ENCODE assay signal across 25 mouse cellular contexts in the genomic region with DNA sequence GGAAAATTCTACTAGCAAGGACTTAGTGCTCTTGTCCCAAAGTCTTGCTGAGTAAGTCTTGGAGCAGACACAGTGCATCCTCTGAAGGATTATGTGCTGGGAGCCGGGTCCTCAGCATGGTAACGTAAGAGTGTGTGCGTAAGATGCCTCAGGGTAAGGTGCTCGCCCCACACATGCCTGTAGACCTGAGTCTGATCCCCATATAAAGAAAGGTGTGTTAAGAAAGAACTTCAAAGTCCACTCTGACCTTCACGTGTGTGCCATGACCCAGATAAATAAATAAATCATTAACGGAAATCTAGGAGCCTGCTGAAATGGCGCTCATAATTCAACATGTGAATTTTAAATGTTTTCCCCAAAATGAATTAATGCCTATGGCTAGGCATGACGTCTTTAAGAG. TPM values are rescaled to one million over a fixed set of nuclear protein-coding genes. Genes with fewer than 3 reads are reported as not detected.
A peak's percentile ranks its signal among the peaks of the same experiment; 100 is the strongest.
DNase-seq lines count a peak whose midpoint lies in the region; ATAC-seq and TF ChIP-seq lines count a peak whose summit lies in the region.
"Had no signal": no experiment of that assay in that cellular context is flagged by ENCODE, and none has a peak within 500 bp of the region (broad histone marks: within the 10 kb centered on the region; RNA-seq: fewer than 3 reads in every experiment).

No protein-coding gene starts in this region.

- TF ChIP-seq POLR2A in liver, adult 2 months (IDR thresholded peaks at IDR 0.05; ENCODE audit: extremely low read depth, insufficient read depth, low read length), result no peak
- TF ChIP-seq POLR2A in small intestine, adult 2 months (IDR thresholded peaks at IDR 0.05; ENCODE audit: low read depth, low read length), result no peak

- H3K9me3 ChIP-seq in embryonic facial prominence, embryonic 13.5 days, result no peaks in the 10 kb centered on the region
- H3K9me3 ChIP-seq in embryonic facial prominence, embryonic 10.5 days, result no peaks in the 10 kb centered on the region
- H3K9me3 ChIP-seq in liver, embryonic 11.5 days (ENCODE audit: control insufficient read depth, low read length), result no peaks in the 10 kb centered on the region
- H3K9me3 ChIP-seq in intestine, embryonic 14.5 days (ENCODE audit: control insufficient read depth, low read length), result no peaks in the 10 kb centered on the region
- H3K9me3 ChIP-seq: embryonic facial prominence, embryonic 12.5 days; forebrain, embryonic 13.5 days; heart, embryonic 12.5 days; hindbrain, embryonic 10.5 days; liver, embryonic 15.5 days had no signal

- no peaks in the 10 kb centered on the region; the same call in 1 of the 2 replicates for H3K79me2 ChIP-seq in liver, adult 2 months (ENCODE audit: control insufficient read depth, insufficient read depth, low read length)

- H3K4me2 ChIP-seq in embryonic facial prominence, embryonic 13.5 days, result peak overlapping the region; percentile 31; the same call in 1 of the 2 replicates
- H3K4me2 ChIP-seq in liver, embryonic 11.5 days, result no peak overlapping the region
- no peak overlapping the region for H3K4me2 ChIP-seq in intestine, embryonic 14.5 days (ENCODE audit: low read length)
- H3K4me2 ChIP-seq: embryonic facial prominence, embryonic 12.5 days; forebrain, embryonic 13.5 days; liver, embryonic 15.5 days had no signal

- H3K4me1 ChIP-seq in embryonic facial prominence, embryonic 13.5 days, result peaks cover 19% of the 10 kb centered on the region
- peaks cover 14% of the 10 kb centered on the region for H3K4me1 ChIP-seq in embryonic facial prominence, embryonic 10.5 days
- peaks cover 23% of the 10 kb centered on the region for H3K4me1 ChIP-seq in liver, adult 2 months (ENCODE audit: control insufficient read depth, insufficient read depth, low read length)
- H3K4me1 ChIP-seq in liver, embryonic 11.5 days (replicated peaks; ENCODE audit: control insufficient read depth, insufficient read depth, low read length), result 0 out of 2 replicates have a peak, but pooled peaks cover 2% of the 10 kb centered on the region
- peaks cover 8% of the 10 kb centered on the region for H3K4me1 ChIP-seq in intestine, embryonic 14.5 days (replicated peaks; ENCODE audit: control insufficient read depth, insufficient read depth, low read length)
- H3K4me1 ChIP-seq in small intestine, adult 2 months (ENCODE audit: control insufficient read depth, insufficient read depth, insufficient read length, low read length), result peaks cover 10% of the 10 kb centered on the region

- H3K27ac ChIP-seq in embryonic facial prominence, embryonic 13.5 days, result peak overlapping the region; percentile 69
- no peak overlapping the region for H3K27ac ChIP-seq in embryonic facial prominence, embryonic 10.5 days (replicated peaks)
- peak overlapping the region; percentile 83 for H3K27ac ChIP-seq in liver, adult 2 months (replicated peaks; ENCODE audit: insufficient read depth, low read depth, low read length)
- no peak overlapping the region for H3K27ac ChIP-seq in liver, embryonic 11.5 days (ENCODE audit: low read depth, low read length)
- peak overlapping the region; percentile 8; the same call in 1 of the 2 replicates for H3K27ac ChIP-seq in intestine, embryonic 14.5 days (ENCODE audit: low read depth)
- peak overlapping the region; percentile 70 for H3K27ac ChIP-seq in small intestine, adult 2 months (ENCODE audit: insufficient read depth, low read depth, low read length)
- H3K27ac ChIP-seq: embryonic facial prominence, embryonic 12.5 days; forebrain, embryonic 13.5 days; hindbrain, embryonic 10.5 days; hindbrain, postnatal 0 days; liver, embryonic 15.5 days; macrophage had no signal

- H3K9ac ChIP-seq in embryonic facial prominence, embryonic 13.5 days, result no peak overlapping the region
- peak overlapping the region; percentile 54 for H3K9ac ChIP-seq in liver, adult 2 months (ENCODE audit: low read depth, low read length)
- H3K9ac ChIP-seq in liver, embryonic 11.5 days (ENCODE audit: low read depth, low read length), result no peak overlapping the region
- no peak overlapping the region for H3K9ac ChIP-seq in intestine, embryonic 14.5 days (ENCODE audit: low read length)
- H3K9ac ChIP-seq: embryonic facial prominence, embryonic 12.5 days; forebrain, embryonic 13.5 days; heart, embryonic 12.5 days; liver, embryonic 15.5 days had no signal

- WGBS in embryonic facial prominence, embryonic 13.5 days, result 64% methylated on average over 8 of the region's 8 CpGs
- WGBS in embryonic facial prominence, embryonic 10.5 days, result 73% methylated on average over 8 of the region's 8 CpGs
- 22% methylated on average over 8 of the region's 8 CpGs for WGBS in liver, adult 2 months
- WGBS in liver, embryonic 11.5 days, result 67% methylated on average over 8 of the region's 8 CpGs
- WGBS in intestine, embryonic 14.5 days, result 33% methylated on average over 8 of the region's 8 CpGs
- WGBS in small intestine, adult 2 months, result 29% methylated on average over 8 of the region's 8 CpGs

- no peak for DNase-seq in embryonic facial prominence, embryonic 10.5 days (ENCODE audit: low spot score)
- peak; percentile 89 for DNase-seq in liver, adult 2 months (ENCODE audit: extremely low read depth, low read depth, low spot score)
- no peak for DNase-seq in liver, embryonic 11.5 days (ENCODE audit: low spot score)
- DNase-seq in intestine, embryonic 14.5 days (ENCODE audit: low spot score), result no peak
- DNase-seq in adrenal gland, adult 2 months, result no peak
- DNase-seq: cerebellum, adult 11 months; cerebellum, adult 9-11 months; gastrocnemius, postnatal 10 days; heart, postnatal 10 days; kidney, adult 8-10 months; kidney, postnatal 36 days; left cerebral cortex, postnatal 4 days; right cerebral cortex, adult 18-20 months; right cerebral cortex, postnatal 4 days had no signal

- H3K4me3 ChIP-seq in embryonic facial prominence, embryonic 13.5 days, result no peak overlapping the region
- no peak overlapping the region for H3K4me3 ChIP-seq in embryonic facial prominence, embryonic 10.5 days
- H3K4me3 ChIP-seq in liver, adult 2 months (ENCODE audit: insufficient read depth, low read depth, low read length), result no peak overlapping the region
- no peak overlapping the region for H3K4me3 ChIP-seq in liver, embryonic 11.5 days (ENCODE audit: low read depth, low read length)
- H3K4me3 ChIP-seq in intestine, embryonic 14.5 days (ENCODE audit: low read depth, low read length), result no peak overlapping the region
- H3K4me3 ChIP-seq in small intestine, adult 2 months (ENCODE audit: low read depth, low read length), result no peak overlapping the region
- H3K4me3 ChIP-seq: embryonic facial prominence, embryonic 12.5 days; forebrain, embryonic 13.5 days; heart, embryonic 12.5 days; hindbrain, embryonic 10.5 days; liver, embryonic 15.5 days had no signal

- no peaks in the 10 kb centered on the region for H3K27me3 ChIP-seq in embryonic facial prominence, embryonic 13.5 days
- no peaks in the 10 kb centered on the region for H3K27me3 ChIP-seq in embryonic facial prominence, embryonic 10.5 days (replicated peaks; ENCODE audit: low read depth, poor library complexity, severe bottlenecking)
- H3K27me3 ChIP-seq in liver, adult 2 months (ENCODE audit: control insufficient read depth, insufficient read depth, low read length), result no peaks in the 10 kb centered on the region
- no peaks in the 10 kb centered on the region for H3K27me3 ChIP-seq in liver, embryonic 11.5 days (replicated peaks; ENCODE audit: control insufficient read depth, insufficient read depth, low read length)
- H3K27me3 ChIP-seq in intestine, embryonic 14.5 days (replicated peaks; ENCODE audit: control insufficient read depth, insufficient read depth, low read length), result no peaks in the 10 kb centered on the region
- no peaks in the 10 kb centered on the region for H3K27me3 ChIP-seq in small intestine, adult 2 months (ENCODE audit: control insufficient read depth, insufficient read depth, low read length)
- H3K27me3 ChIP-seq: embryonic facial prominence, embryonic 12.5 days; forebrain, embryonic 13.5 days; heart, embryonic 12.5 days; liver, embryonic 15.5 days had no signal

- no peak for ATAC-seq in embryonic facial prominence, embryonic 13.5 days (ENCODE audit: insufficient number of reproducible peaks, insufficient read depth, low FRiP score, low TSS enrichment, low read depth)
- no peak for ATAC-seq in liver, embryonic 11.5 days (replicated peaks; ENCODE audit: low FRiP score)
- ATAC-seq in intestine, embryonic 14.5 days (replicated peaks; ENCODE audit: low FRiP score, low TSS enrichment, low read depth), result peak; percentile 74; the same call in 1 of the 2 replicates
- no peak for ATAC-seq in CD4-positive, CD25-positive, alpha-beta regulatory T cell, adult 4 months
- ATAC-seq: lung, postnatal 0 days had no signal

- no peaks in the 10 kb centered on the region for H3K36me3 ChIP-seq in embryonic facial prominence, embryonic 13.5 days
- H3K36me3 ChIP-seq in embryonic facial prominence, embryonic 10.5 days (replicated peaks), result no peaks in the 10 kb centered on the region
- H3K36me3 ChIP-seq in liver, adult 2 months (ENCODE audit: control insufficient read depth, insufficient read depth, low read length), result no peaks in the 10 kb centered on the region
- no peaks in the 10 kb centered on the region for H3K36me3 ChIP-seq in liver, embryonic 11.5 days (ENCODE audit: control insufficient read depth, insufficient read depth, low read length)
- H3K36me3 ChIP-seq in intestine, embryonic 14.5 days (ENCODE audit: control insufficient read depth, insufficient read depth, low read length), result no peaks in the 10 kb centered on the region
- H3K36me3 ChIP-seq in small intestine, adult 2 months (ENCODE audit: control insufficient read depth, insufficient read depth, low read length), result no peaks in the 10 kb centered on the region
- H3K36me3 ChIP-seq: embryonic facial prominence, embryonic 12.5 days; heart, embryonic 12.5 days; hindbrain, embryonic 10.5 days; liver, embryonic 15.5 days had no signal

- TF ChIP-seq CTCF in liver, adult 2 months (IDR thresholded peaks at IDR 0.05; ENCODE audit: low read depth, low read length), result no peak
- TF ChIP-seq CTCF in small intestine, adult 2 months (IDR thresholded peaks at IDR 0.05; ENCODE audit: extremely low read depth, insufficient read length, insufficient replicate concordance, low read depth, low read length), result no peak

RNA-seq across cellular contexts. Expression of gene Camk1d, which starts 37.5 kb away (rescaled TPM):
- 5.2 and 8.3 TPM in 2 replicates for polyA plus RNA-seq in embryonic facial prominence, embryonic 13.5 days (2015; fragmentation: Nextera tagmentation; extraction: Ambion mirVana)
- 0.59 and 0.74 TPM in 2 replicates for polyA plus RNA-seq in embryonic facial prominence, embryonic 10.5 days (2016; fragmentation: Nextera tagmentation; extraction: Ambion mirVana)
- total RNA-seq in liver, adult 2 months (2014; rRNA removed), result 46.3 and 47.7 TPM in 2 replicates
- 17.0 and 21.2 TPM in 2 replicates for polyA plus RNA-seq in liver, adult 2 months (2012; rRNA removed)
- 1.0 and 1.4 TPM in 2 replicates for polyA plus RNA-seq in liver, embryonic 11.5 days (2014; fragmentation: Nextera tagmentation; extraction: Ambion mirVana)
- 20.7 and 21.1 TPM in 2 replicates for polyA plus RNA-seq in intestine, embryonic 14.5 days (2014; fragmentation: Nextera tagmentation; extraction: Ambion mirVana)
- polyA plus RNA-seq in small intestine, adult 2 months (2012; rRNA removed), result 4.8 and 14.3 TPM in 2 replicates
- total RNA-seq in adrenal gland, adult 2 months (2021), result 1 to 10 TPM; 4.8 to 7.6 TPM
- 3.3 and 4.5 TPM in 2 replicates for polyA plus RNA-seq in adrenal gland, adult 2 months (2012; rRNA removed)
- polyA plus RNA-seq in CD4-positive, CD25-positive, alpha-beta regulatory T cell, adult 4 months (2017; shearing (Covaris generic)), result 10 to 100 TPM in 1 of 2 experiments, 1 to 10 TPM in 1; 9.7 to 10.1 TPM

Comparison
In these comparisons a context has a peak if more than half of its experiments do, and no peak if none do; other contexts are left out.
1. H3K27ac ChIP-seq: peak in embryonic facial prominence, embryonic 13.5 days (single experiment), liver, adult 2 months (single experiment), intestine, embryonic 14.5 days (single experiment) and small intestine, adult 2 months (single experiment); none in embryonic facial prominence, embryonic 10.5 days (single experiment) and liver, embryonic 11.5 days (single experiment).